Mouse (Mus musculus) NIH3T3 (cell line): ENCODE data around the gene Cela1.

ENCODE experiments used
- DNase-seq: peaks from one replicate; pipeline ENCODE4 v3.0.0-alpha.2; 2012; ENCODE audit warnings: low read depth

Cela1 gene

DNA sequence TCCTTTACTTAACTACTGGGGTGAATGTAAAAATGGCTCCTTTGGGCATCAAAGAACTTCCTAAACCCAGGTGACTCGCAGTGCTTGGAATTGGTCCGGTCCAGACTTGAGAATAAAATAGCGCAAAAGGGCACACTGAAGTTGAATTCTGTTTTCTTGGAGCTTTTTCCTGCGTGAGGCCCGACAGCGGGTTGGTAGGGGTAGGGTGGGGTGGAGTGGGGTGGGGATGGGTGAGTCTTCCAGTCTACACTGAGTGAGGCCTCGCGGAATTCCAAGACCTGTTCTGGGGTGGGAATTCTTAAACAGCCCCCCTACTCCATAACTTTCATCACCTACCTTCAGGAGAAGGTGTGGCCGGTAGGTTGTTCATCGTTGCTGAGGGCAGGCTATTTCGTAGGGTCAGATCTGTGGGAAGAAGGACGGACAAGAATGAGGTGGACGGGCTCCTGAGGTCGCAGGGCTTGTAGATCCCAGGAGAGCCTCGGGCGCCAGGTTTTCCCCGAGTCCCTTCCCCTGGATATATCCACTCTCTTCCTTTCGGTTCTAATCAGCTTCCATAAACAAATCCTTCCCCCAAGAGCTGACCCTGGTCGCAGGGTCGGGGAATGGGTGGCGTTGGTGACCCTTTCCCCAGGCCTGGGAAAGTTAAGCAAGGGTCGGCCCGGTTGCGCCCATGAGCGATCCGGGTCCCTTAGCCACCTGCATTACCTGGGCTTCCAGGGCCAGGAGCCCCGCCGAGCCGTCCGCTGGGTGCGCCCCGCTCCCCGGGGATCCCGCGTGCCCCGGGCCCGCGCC lies 51.7 kb downstream of the Cela1 start:
- no peak for DNase-seq

DNA sequence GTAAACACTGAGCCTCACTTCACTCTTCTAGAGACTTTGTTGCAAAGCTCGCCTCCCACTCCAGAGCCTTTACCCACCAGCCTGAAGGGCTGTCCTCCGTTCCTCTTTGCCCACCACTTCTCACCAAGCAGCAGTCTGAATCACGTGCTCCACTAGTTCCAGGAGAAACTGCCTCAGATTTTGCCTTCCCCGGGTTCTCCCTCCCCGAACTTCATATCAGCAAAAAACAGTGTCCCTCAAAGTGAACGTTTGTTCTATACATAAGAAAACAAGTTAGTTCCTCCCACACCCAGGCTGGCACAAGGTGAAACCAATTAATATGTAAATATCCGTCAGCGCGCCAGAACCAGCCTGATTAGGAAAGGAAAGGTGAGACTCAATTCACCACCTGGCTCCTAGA lies 52.5 kb downstream of the Cela1 start:
- DNase-seq, result no peak

DNA sequence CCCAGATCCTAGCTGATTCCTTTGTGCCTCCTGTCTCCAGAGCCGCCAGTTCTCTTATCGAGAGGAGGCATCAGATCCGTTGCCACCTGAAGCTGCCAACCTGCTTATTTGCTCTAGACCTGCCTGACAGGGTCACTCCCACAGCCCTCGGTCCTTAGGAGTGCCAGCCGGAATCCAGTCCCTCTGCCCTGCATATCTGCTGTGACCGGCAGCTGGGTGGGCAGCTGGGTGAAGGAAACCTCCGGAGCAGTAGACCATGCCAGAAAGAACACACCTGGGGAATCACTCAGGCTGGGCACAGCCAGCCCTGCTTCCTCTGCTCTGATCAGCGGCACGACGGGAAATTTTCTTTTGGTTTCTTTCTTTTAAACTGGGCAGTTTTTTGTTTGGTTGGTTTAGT lies 54.4 kb downstream of the Cela1 start:
- no peak for DNase-seq

DNA sequence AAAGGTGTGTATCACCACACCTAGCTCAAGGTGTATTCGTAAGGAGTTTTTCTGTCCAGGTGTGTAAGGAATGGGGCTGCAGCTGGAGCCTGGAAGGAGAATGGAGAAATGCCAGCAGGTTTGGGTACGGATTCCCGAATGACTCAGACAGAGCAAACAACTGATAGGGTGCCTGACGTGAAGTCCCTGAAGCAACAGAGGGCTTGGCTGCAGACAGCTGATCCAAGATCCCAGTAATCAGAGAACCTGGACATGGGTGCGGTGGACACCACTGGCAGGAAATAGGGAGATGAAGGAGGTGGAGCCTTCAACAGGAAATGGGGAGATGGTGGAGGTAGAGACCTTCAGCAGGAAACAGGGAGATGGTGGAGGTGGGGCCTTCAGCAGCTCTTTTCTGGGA lies 55.4 kb downstream of the Cela1 start:
- DNase-seq, result no peak

DNA sequence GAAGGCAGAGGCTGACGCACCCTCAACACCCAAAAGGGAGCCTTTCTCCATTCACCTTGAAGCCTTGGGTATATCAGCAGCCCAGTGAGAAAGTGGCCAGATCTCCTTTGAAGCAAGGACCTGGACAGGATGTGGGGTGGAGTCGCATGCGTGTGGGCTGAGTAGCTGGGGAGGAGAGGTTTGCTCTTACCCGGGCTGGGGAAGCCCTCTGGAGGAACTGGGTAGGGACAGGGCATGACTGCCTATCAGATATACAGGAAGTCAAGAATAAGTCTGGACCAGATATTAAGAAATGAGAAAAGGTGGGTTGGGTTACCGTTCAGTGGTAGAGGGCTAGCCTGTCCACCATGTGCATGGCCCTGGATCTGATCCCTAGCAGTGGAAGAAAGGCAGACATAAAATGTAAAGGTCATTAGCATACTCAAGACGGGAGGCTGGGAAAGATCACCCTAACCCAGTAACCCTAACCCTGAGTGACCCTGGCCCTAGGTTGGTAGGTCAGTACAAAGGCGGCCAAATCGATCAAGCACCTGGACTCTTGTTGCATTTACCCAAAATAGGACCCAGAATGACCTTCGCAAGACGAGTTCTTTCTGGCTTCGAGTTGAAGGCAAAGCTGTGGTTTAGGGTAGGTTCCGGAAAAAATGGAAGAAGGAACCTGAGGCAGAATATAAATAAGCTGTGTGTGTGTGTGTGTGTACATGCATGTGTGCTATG lies 56.1 kb downstream of the Cela1 start:
- no peak for DNase-seq

DNA sequence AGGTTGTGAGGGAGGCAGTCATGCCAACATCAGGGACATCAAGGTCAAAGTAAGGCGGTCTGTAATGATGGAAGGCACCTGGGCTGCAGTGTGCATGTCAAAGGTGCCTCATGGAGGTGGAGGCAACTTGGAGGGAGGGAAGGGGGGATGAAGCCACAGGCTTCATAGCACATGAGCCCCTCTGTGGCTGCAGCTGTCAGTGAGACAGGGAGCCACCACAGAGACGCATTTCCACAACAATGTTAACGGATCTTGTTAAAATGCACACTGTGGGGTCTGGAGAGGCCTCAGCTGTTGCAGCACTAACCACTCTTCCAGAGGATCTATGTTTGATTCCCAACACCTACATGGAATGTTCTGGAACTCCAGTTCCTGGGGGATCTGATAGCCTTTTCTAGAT lies 57.6 kb downstream of the Cela1 start:
- no peak for DNase-seq

DNA sequence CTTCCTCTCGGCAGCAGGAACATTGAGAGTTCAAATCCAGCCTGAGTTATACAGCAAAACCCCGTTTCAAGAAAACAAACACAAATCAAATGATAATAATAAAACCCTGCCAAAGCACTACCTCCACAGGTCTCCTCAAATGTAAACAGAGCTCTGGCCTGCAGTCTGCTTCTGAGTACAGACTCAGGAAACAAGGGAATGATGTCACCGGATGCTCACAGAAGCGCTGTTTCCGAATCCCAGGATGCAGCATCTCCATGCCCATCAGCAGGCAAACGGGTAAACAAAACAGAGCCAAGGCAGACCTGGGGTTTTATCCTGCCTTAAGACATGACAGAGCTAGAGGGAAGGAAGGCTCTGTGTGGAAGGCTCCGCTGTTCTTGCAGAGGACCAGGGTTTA lies 58.9 kb downstream of the Cela1 start:
- DNase-seq, result no peak

DNA sequence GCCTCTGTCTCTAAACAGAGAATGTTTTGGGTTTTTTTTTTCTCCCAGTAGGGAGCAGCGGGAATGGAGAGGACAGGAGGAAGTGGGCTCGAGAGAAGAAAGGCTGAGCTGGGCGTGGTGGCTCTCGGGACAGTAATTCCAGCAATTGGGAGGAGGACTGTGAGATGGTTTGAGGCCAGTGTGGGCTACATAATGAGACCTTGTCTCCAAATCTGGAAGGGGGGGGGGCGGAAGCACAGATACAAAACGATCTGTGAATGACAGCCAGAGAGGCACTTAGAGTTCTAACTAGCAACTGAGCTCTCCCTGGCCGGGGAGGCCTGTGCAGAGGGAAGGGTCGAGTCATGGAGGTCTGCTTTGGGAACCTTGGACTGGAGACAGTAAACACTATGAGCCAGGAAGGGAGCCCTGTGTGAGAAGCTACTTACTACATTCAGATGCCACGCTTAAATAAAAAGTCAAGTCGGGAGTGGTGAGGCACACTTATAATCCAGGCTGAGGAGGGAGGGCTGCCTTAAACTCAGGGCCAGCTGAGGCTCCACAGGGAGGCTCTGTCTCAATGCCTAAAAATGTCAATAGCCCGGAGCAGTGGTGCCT lies 59.8 kb downstream of the Cela1 start:
- DNase-seq, result peak; percentile 65

DNA sequence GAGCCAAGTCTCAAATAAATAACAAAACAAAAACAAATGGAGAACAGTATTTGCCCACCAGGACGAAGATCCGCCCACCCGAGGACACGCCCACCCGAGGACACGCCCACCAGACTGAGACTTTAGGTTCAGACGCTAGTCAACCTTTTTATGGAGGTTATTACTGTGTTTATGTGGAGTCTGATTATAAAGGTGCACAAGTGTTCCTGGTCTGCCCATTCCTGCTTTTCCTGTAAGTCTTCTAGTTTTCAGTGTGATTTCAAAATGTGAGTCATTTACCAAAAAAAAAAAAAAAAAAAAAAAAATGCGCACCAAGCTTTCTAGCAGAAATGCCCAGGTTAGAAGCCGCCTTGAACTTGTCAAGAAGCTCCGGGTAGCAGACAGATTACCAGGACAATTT lies 60.4 kb downstream of the Cela1 start:
- peak; percentile 66 for DNase-seq

DNA sequence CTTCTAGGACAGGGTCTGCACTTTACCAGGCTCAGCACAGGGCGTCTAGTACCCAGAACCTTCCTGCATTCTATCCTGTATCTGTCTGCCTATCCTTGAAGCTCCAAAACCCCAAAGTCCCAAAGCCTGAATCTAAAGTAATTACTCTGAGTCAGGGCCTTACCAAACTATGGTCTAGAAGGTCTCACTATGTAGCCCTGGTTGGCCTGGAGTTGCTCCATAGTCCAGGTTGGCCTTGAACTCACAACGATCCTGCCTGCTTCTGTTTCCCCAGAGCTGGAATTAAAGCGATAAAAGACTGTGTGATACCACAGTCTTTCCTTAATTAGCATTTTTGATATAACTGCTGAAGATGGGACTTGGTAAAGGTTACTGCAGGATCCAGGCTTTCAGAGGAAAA lies 63.3 kb downstream of the Cela1 start:
- DNase-seq, result no peak
